Mouse (Mus musculus) ES-CJ7 (cell line): ENCODE measurements around the gene Acaa1b.

ENCODE experiments used
- DNase-seq: peaks from one replicate; pipeline ENCODE4 v3.0.0; 2011; ENCODE audit warnings: low read depth, low spot score

Gene Acaa1b

DNA sequence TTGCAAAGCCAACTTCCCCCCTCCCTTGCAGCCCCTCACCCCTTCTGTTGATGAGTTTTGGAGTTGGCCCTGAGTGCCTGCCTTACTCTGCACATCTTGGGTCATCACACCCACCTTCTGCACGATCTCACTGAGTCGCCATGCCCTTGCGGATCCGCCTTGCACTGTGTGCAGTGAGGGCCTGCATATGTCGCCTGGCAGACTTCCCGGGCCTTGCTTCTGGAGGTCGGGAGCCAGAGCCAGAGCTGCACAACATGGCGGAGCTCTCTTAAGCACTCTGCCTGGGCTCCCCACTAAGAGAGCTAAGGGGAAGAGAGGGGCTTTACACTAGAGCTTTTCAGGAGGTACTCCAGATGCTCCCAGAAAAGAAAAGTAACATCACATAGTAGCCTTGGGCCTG is 12.2 kb downstream of the Acaa1b start:
- DNase-seq: no peak

DNA sequence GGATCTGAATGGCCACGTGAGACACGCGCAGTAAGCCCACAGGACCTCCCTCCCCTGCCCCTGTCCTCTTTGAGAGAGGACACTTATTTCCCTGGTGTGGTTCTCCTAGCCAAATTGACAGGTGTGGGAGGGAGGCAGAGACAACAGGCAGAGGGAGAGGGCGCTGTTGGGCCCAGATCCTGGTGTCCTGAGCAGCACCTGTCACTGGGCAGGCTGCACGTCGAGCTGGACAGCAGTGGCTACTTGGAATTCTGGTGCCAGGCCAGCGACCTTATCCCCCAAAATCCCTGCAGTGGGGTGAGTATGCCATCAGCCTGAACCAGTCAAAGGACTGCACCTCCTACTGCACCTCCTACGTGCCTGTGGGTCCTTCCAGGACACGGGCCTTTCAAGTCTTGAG is 13.5 kb downstream of the Acaa1b start:
- no peak for DNase-seq

DNA sequence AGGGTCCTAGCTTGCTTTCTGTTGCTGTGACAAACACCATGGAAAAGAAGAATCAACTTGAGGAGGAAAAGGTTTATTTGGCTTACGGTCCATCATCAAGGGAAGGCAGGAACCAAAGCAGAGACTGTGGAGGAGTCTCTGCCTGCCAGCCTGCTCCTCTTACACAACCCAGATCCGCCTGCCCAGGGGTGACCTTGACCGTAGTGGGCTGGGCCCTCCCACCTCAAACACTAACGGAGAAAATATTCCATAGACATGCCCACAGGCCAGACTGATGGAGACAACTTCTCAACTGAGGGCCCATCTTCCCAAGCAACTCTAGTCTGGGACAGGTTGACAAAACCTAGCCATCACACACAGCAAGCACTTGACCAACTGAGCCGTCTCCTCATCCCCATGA is 14.8 kb downstream of the Acaa1b start:
- DNase-seq: no peak

DNA sequence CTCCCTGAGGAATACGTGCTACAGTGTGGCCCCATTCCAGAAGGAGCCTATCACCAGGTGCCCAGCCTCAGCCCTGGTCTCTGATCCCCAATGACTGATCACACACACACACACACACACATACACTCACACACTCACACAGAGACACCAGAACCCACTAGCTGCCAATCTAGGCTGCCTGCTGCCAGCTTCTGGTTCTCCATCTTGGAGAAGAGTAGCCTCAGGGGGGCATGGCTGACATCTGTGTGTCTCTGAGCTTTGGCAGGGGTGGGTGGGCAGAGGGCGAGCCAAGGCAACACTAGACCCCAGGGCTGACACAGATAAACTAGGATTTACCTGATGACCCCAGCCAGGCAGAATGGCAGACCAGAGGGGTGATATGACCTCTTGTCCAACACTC is 18.1 kb downstream of the Acaa1b start:
- no peak for DNase-seq

DNA sequence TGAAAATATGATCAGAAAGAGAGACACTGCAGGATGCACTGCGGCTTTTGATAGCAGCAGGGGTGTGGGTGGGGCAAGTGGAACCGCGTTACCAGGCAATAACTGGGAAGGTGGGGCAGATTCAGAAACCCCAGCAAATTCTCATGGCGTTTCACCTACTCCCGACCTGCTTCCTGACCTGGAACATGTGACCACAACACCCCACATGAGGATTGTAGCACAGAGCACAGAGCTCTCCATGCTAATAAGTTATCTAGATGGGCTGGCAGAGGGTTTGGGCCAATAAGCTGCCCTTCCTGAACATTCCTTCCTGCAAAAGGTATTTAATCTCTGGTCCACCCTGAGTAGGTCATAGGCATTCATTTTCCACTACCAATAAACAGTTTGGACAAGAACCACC is 26.2 kb downstream of the Acaa1b start:
- no peak for DNase-seq

DNA sequence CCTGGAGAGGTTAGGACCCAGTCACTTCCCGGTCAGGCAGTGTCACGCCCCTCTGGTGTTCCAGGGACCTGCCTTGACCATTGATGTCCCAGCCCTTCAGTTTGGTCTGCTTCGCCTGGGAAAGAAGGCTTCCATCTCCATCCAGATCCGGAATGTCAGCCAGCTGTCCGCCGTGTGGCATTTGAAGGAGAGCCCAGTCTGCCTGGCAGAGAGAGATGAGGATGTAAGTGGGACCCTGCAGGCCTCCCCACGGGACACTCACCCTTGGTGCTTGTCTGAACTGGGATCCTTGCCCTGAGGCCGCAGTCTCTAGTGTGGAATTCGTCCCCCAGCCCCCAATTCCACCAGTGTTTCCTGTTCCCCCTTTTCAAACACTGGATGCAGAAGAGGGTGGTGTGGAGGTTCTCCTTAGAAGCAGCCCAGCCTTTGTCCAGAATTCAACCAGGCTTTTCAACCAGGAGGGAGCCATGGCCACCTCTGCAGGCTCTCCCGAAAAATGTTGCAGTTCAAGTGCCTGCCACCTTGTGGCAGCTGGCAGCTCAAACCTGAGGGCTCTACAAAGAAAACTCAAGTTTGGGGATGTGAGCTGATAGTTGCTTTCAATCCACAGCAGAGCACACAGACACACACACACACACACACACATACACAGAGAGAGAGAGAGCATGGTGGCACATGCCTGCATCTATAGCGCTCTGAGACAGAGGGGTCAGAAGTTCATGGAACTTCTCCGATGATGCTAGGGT is 28.3 kb downstream of the Acaa1b start:
- no peak for DNase-seq

DNA sequence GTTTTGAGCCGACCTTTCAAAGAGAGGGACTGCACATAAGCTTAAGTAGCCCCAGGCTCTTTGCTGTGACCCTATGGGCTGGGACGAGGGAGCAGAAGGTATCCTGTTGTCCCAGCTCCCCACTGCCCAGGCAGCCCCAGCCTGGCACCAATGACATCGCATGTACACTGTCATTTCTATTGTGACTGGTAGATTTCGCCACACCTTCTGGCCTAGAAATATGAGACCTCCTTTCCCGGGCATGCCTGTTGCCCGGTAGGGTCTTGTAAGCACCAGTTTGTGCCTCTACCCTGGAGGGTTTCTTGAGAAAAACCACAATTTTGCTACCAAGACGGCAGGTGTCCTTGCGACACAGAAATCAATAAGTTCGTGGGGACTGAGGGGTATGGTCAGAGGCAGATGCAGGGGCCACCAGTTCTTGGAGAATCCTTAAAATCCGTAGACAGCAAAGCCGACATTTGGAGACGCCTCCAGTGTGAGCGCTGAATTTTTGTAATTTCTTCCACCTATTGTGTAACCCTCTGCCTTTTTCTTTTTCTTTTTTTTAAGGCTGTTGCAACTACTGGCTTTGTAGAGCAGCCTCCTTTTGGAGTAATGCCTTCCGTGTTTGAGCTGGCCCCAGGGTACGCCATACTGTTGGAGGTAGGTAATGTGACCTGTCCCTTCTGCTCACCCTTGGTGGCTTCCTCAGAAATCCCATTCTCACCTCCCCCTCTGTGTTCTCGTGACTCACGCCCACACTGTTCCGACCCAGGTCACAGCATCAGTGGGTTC is 34.1 kb downstream of the Acaa1b start:
- DNase-seq: no peak

DNA sequence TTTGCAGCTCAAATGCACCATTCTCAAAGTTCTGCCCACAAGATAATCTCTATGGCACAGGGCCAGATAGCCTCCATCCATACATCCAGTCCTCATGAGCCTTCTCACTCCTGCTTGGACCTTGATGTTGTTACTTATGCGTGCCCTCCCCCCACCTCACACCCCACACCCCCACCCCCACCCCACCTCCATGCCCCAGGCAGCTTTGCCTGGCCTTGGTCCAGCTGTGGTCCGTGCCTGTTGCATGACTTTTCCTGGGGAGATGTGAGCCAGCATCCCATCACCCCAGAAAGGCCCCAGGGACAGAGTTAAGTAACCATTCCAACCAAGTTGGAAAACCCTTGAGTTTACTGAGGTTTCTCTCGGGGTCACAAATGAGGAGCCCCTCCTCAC is 36.7 kb downstream of the Acaa1b start:
- no peak for DNase-seq

DNA sequence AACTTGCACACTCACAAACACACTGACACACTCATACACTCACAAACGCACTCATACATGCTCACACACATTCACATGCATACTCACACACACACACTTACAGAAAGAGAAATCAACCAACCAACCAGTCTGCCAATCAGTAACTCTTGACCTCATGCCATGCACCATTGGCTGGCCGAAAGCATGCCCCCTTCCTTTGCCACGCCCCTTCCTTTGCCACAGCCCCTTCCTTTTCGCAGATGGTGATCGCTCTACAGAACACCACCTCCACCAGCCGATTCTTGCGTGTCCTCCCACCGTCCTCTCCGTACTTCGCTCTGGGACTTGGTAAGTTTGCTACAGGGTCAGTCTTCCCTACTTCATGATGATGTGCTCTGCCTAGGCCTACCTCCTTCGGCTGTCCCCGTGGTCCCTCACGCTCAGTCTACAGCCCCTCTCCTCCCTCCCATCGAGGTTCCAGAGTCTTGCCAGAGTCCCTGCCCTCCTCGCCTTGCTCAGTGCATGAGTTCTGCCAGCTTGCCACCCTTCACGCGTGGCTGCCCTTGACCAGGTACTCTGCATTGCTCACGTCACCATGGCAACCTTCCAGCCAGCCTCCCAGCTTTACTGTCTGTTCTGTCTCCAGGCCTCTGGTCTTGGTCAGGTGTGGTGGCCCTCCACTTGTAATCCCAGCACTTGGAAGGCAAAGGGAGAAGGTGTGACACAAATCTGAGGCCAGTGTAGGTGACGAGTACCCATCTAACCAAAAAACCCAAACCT is 37.3 kb downstream of the Acaa1b start:
- no peak for DNase-seq

DNA sequence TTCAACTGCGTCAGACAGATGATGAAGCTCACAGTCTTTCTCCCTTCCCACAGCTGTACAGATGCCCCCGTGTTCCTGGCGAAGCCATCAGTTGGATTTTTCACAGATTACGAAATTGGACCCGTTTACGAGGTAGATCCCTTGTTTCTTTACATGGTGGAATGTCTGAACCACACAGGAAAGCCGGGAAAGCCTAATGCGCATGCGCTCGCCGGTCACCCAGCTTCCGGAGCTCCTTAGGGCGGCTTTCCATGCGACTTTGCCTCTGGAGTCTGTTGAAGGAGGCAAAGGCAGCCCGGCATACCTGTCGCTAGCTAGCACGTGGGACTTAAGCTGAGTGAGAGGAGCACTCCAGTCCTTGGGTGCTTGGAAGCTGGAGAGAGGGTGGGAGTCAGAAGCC is 42.0 kb downstream of the Acaa1b start:
- peak; percentile 65 for DNase-seq

DNA sequence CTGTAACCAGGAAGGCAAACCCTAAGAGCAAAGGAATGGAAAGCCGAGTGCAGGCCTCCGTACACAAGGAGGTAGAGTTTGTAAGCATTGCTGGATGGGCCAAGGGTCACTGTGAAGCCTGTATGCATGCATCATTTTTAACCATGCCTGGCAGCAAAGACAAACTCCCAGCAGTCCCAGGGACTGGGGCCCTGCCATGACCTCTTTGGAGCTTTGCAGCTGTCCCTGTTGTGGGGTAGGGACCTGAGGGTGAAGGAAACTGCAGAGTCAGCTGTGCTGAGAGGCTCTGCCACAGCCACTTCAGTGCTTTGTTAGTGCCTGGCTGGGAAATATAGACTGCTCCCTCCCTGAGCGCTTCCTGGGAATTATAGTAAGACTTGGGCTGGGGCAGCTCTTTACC is 46.3 kb downstream of the Acaa1b start:
- DNase-seq: no peak

DNA sequence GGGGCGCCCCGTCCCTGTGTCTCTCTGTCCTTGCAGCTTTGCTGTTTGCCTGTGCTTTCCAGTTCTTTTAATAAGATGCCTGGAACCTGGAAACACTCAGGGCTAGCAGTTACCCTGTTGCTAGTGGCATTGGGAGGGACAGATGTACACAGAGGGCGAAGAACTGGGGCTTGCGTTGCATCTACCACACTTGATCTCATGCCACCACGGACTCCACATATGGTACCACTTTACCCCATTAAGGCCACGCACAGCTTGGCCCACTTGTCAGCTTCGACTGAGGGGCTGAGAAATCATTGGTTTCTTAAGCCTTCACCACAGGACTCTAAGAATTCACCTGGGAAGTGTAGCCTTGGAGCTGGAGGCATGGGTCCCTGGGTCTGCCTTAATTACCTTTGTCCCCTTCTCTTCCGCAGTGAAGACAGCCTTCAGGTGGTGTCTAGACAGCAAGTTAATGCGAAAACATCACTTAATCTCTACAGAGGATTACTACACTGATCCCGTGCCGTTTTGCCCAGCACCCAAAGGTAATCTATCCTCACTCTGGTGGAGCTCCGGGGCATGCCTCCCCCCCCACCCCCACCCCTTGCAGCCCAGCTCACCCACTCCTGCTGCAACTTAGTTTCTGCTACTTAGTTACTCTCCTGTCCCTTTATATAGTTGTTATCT is 47.1 kb downstream of the Acaa1b start:
- no peak for DNase-seq

DNA sequence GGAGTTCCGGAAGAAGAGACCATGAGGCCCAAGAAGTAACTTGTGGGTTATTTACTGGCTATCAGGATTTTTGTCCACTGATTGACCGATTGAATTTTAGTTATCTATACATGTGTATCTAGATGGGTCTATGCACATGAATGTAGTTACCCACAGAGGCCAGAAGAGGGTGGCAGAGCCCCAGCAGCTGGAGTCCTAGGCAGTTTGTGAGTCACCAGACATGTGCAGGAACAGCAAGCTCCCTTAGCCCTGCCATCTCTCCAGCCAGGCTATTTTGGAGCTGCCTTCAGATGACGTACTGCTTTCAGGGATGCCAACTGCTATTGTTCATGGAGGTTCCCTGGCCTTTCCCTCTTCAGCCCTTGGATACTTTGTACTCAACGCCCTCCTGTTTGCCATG is 49.3 kb downstream of the Acaa1b start:
- peak; percentile 73 for DNase-seq

DNA sequence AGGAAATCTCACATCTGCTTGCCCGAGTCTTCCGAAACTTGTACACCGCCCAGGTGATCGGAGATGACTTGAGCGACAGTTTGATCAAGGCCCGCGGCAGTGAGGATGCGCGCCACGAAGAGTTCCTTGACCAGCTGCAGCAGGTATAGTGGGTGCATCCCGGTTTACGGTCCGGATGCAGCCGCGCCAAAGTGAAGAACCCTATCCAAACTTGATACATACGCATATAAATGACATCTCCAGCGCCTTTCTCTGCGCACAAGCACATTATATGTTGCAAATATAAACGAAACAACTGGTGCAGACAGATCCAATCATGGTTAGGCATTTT is 54.1 kb downstream of the Acaa1b start:
- DNase-seq: peak; percentile 83

DNA sequence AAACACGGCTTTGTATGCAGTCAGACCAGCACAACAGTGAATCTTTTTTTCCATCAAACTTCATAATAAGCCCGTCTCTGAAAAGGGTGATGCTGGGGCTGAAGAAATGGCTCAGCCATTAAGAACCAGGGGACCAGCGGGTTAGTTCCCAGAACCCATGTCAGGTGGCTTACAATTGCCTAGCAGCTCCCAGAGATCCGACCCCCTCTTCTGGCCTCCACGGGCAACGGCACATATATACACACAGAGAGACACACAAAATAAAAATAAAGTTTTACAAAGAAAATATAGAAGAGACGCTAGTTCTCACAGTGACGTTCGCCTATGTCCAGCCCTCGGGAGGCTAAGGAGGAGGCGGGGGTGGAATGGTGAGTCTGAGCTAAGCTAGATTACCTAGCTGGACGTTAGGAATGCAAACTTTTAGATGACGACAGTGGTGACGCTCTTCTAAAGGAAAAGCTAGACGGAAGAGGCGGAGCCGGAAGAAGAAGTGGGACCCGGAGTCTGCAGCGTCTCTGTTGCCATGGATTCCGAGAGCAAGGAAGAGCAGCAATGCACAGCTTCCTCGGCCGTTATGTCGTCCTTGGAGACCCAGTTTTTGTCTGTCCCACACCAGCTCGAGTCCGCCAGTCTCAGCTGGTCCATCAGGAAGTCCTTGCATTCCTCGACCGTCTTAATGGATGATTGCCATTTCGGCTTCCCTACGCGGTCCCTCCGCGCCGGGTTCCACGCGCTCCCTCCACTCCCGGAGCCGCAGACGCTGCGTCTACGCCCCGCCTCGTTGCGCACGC is 54.7 kb downstream of the Acaa1b start, which contains the start of gene Dlec1:
Gene Dlec1, plus strand, starts transcription at position 487 of the 791 bp plus-strand sequence.
- DNase-seq: peak; percentile 91

DNA sequence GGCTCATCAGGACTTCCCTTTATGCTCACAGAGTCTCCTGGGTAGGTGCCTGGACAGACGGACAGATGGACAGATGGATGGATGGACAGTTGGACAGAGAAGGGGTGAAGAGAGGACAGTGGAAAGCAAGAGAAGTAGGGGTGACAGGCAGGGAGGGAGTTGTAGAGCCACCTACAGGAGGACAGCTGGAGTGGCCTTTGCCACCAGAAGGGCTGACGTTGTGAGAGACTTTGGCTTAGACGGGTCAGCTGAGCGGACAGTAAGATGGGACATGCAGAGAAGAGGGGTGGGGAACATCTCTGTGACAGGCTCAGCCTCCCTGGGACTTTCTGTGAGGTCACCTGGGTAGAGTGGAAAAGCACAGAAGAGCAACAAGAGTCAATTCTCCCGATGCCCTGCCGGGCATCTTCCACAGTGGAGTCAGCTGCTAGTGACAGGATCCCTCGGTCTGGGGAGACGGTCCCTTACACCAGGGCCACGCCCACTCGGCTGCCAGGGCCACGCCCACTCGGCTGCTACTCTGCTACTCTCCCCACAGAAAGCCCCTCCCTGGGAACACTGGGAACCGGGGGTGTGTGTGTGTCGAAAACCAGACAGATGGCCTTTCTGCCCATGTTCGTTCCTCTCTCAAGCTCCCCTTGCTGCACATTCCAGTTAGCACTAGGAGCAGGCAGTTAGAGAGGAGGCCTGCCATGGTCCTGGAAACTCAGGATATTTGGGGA is 56.6 kb downstream of the Acaa1b start:
- DNase-seq: peak; percentile 54
